Mouse (Mus musculus) gastrocnemius, postnatal 25 days (tissue): ENCODE data around the gene Gm3543. TPM values are rescaled to one million over a fixed set of nuclear protein-coding genes. Genes with fewer than 3 reads are reported as not detected.
"Not testable (repeated sequence)": the region's sequence is repeated elsewhere in the genome, so short reads cannot be mapped to it uniquely, and the experiment has no call there.

Source experiments
- DNase-seq: peaks from one replicate; pipeline ENCODE4 v3.0.0; 2022
- long read RNA-seq, 2 experiments: library from polyadenylated mRNA; stranded (forward); transcript quantifications; one replicate each; pipeline ENCODE4 v2.0.0; 2021
- total RNA-seq, 2 experiments: library from RNA; stranded (reverse); gene quantifications; 1 replicate in 1 of 2; 2 replicates in 1 of 2; pipeline ENCODE4 v1.2.3; 2021

Gm3543 gene
- not detected for total RNA-seq
- long read RNA-seq, experiment 1 = 0 reads
- long read RNA-seq, experiment 2 = 0 reads

GRCm38 (mm10) chr14:41983225-41983624 lies at the start of gene Gm3543:
Gm3543 (minus strand) TSS chr14:41983325.
- not testable (repeated sequence) for DNase-seq

- not testable (repeated sequence) for DNase-seq
These were observed 14.5 kb downstream of the Gm3543 start for GRCm38 (mm10) chr14:41968596-41968995.

GRCm38 (mm10) chr14:41967827-41968226 lies 15.3 kb downstream of the Gm3543 start, which contains the start of gene Gm6401:
Gm6401 (minus strand) TSS chr14:41967927.
- DNase-seq = not testable (repeated sequence)

- DNase-seq = not testable (repeated sequence)
These were observed 19.0 kb downstream of the Gm3543 start for GRCm38 (mm10) chr14:41964095-41964494.

- DNase-seq = not testable (repeated sequence)
These were observed 39.4 kb downstream of the Gm3543 start, which contains the start of gene 1700024B05Rik for GRCm38 (mm10) chr14:41943695-41944094. 1700024B05Rik (plus strand) TSS chr14:41943995.

Other genes starting within 250 kb of the Gm3543 start
- gene Gm7929, start 232.7 kb downstream of the Gm3543 start, total RNA-seq = not detected
- gene Gm47189, start 210.9 kb downstream of the Gm3543 start, total RNA-seq = not detected
- not detected for gene Gm7980, start 76.0 kb downstream of the Gm3543 start, total RNA-seq
- gene 1700049E17Rik1, start 58.4 kb downstream of the Gm3543 start, total RNA-seq = not detected
- not detected for gene 1700024B05Rik, start 39.3 kb downstream of the Gm3543 start, total RNA-seq
- gene Gm6401, start 15.4 kb downstream of the Gm3543 start, total RNA-seq = not detected
- not detected for gene Gm7951, start 134.0 kb upstream of the Gm3543 start, total RNA-seq
- gene Gm17027, start 179.3 kb upstream of the Gm3543 start, total RNA-seq = not detected
- gene Gm3573, start 207.5 kb upstream of the Gm3543 start, total RNA-seq = not detected